Mouse (Mus musculus): ENCODE data around the gene Tmem240. TPM values are rescaled to one million over a fixed set of nuclear protein-coding genes. Genes with fewer than 3 reads are reported as not detected.

The Tmem240 gene
- polyA plus RNA-seq, 1 experiment from 2014 or later, result 0.39 TPM

GRCm38 (mm10) chr4:155704721-155705591 lies 29.6 kb upstream of the Tmem240 start, which contains the start of gene Ssu72:
TSS of gene Ssu72 (plus strand) at chr4:155704800.
- 3% methylated on average over 80 of the region's 83 CpGs for WGBS
- TF ChIP-seq CTCF (IDR thresholded peaks at IDR 0.05; ENCODE audit: low read depth) (no peak), EP300 (optimal IDR thresholded peaks at IDR 0.05) (peak; percentile 20)
- H3K36me3 ChIP-seq (ENCODE audit: control insufficient read depth, insufficient read depth, low read length), result no peaks in the 10 kb centered on the region

GRCm38 (mm10) chr4:155705592-155705929 lies 29.0 kb upstream of the Tmem240 start:
- Histone ChIP-seq H3K4me3 (ENCODE audit: low read depth, low read length) (peak overlapping the region; percentile 95), H3K9me3 (ENCODE audit: control insufficient read depth, low read length) (no peaks in the 10 kb centered on the region), H3K27ac (replicated peaks) (peak overlapping the region; percentile 98), H3K4me2 (replicated peaks; ENCODE audit: low read depth) (peak overlapping the region; percentile 80), H3K36me3 (ENCODE audit: control insufficient read depth, insufficient read depth, low read length) (no peaks in the 10 kb centered on the region), H3K27me3 (ENCODE audit: control insufficient read depth, insufficient read depth, low read length) (no peaks in the 10 kb centered on the region), H3K4me1 (replicated peaks; ENCODE audit: control insufficient read depth, insufficient read depth) (no peaks in the 10 kb centered on the region), H3K9ac (ENCODE audit: low read length) (peak overlapping the region; percentile 95)
- ATAC-seq (ENCODE audit: low FRiP score, low TSS enrichment) (no peak; the same call in 1 of the 2 replicates), DNase-seq (ENCODE audit: low spot score) (no peak)
- TF ChIP-seq CTCF (IDR thresholded peaks at IDR 0.05; ENCODE audit: low read depth), result no peak
- no peak for TF ChIP-seq EP300 (optimal IDR thresholded peaks at IDR 0.05)
- WGBS, result under 1% methylated on average over 19 of the region's 19 CpGs

More at GRCm38 (mm10) chr4:155704721-155705591, 29.6 kb upstream of the Tmem240 start, which contains the start of gene Ssu72:
- no peaks in the 10 kb centered on the region for H3K27me3 ChIP-seq (ENCODE audit: control insufficient read depth, insufficient read depth, low read length)
- H3K4me2 ChIP-seq (replicated peaks; ENCODE audit: low read depth), result peak within 1 kb of the TSS; percentile 80
- DNase-seq (ENCODE audit: low spot score) (peak; percentile 95), ATAC-seq (ENCODE audit: low FRiP score, low TSS enrichment) (peak; percentile 92)
- peak within 1 kb of the TSS; percentile 98 for H3K27ac ChIP-seq (replicated peaks)
- H3K9me3 ChIP-seq (ENCODE audit: control insufficient read depth, low read length), result no peaks in the 10 kb centered on the region
- H3K4me1 ChIP-seq (replicated peaks; ENCODE audit: control insufficient read depth, insufficient read depth), result no peaks in the 10 kb centered on the region
- peak within 1 kb of the TSS; percentile 95 for H3K4me3 ChIP-seq (ENCODE audit: low read depth, low read length)
- peak within 1 kb of the TSS; percentile 95 for H3K9ac ChIP-seq (ENCODE audit: low read length)

- no peak overlapping the region for H3K4me2 ChIP-seq (replicated peaks; ENCODE audit: low read depth)
- H3K9me3 ChIP-seq (ENCODE audit: control insufficient read depth, low read length), result no peaks in the 10 kb centered on the region
- H3K27ac ChIP-seq (replicated peaks), result no peak overlapping the region
- no peak for DNase-seq (ENCODE audit: low spot score)
- no peak for TF ChIP-seq EP300 (optimal IDR thresholded peaks at IDR 0.05)
- TF ChIP-seq CTCF (IDR thresholded peaks at IDR 0.05; ENCODE audit: low read depth), result no peak
- H3K9ac ChIP-seq (ENCODE audit: low read length), result no peak overlapping the region
- 72% methylated on average over 2 of the region's 2 CpGs for WGBS
- no peak overlapping the region for H3K4me3 ChIP-seq (ENCODE audit: low read depth, low read length)
- ATAC-seq (ENCODE audit: low FRiP score, low TSS enrichment), result no peak
- no peaks in the 10 kb centered on the region for H3K36me3 ChIP-seq (ENCODE audit: control insufficient read depth, insufficient read depth, low read length)
- H3K27me3 ChIP-seq (ENCODE audit: control insufficient read depth, insufficient read depth, low read length), result no peaks in the 10 kb centered on the region
- H3K4me1 ChIP-seq (replicated peaks; ENCODE audit: control insufficient read depth, insufficient read depth), result no peaks in the 10 kb centered on the region
Measured at GRCm38 (mm10) chr4:155708582-155708981, 26.0 kb upstream of the Tmem240 start.

GRCm38 (mm10) chr4:155708988-155709387 lies 25.6 kb upstream of the Tmem240 start:
- Histone ChIP-seq H3K4me3 (ENCODE audit: low read depth, low read length) (no peak overlapping the region), H3K4me2 (replicated peaks; ENCODE audit: low read depth) (no peak overlapping the region)

GRCm38 (mm10) chr4:155710521-155711252 lies 23.9 kb upstream of the Tmem240 start:
- Histone ChIP-seq H3K4me2 (replicated peaks; ENCODE audit: low read depth) (no peak overlapping the region), H3K4me3 (ENCODE audit: low read depth, low read length) (no peak overlapping the region), H3K9me3 (ENCODE audit: control insufficient read depth, low read length) (no peaks in the 10 kb centered on the region), H3K27ac (replicated peaks) (no peak overlapping the region; the same call in 1 of the 2 replicates), H3K4me1 (replicated peaks; ENCODE audit: control insufficient read depth, insufficient read depth) (no peaks in the 10 kb centered on the region), H3K36me3 (ENCODE audit: control insufficient read depth, insufficient read depth, low read length) (no peaks in the 10 kb centered on the region), H3K27me3 (ENCODE audit: control insufficient read depth, insufficient read depth, low read length) (no peaks in the 10 kb centered on the region), H3K9ac (ENCODE audit: low read length) (no peak overlapping the region)
- ATAC-seq (ENCODE audit: low FRiP score, low TSS enrichment) (no peak), DNase-seq (ENCODE audit: low spot score) (no peak)
- no peak for TF ChIP-seq EP300 (optimal IDR thresholded peaks at IDR 0.05)
- WGBS, result 53% methylated on average over 6 of the region's 6 CpGs

More at GRCm38 (mm10) chr4:155708988-155709387, 25.6 kb upstream of the Tmem240 start:
- Histone ChIP-seq H3K36me3 (ENCODE audit: control insufficient read depth, insufficient read depth, low read length) (no peaks in the 10 kb centered on the region), H3K27me3 (ENCODE audit: control insufficient read depth, insufficient read depth, low read length) (no peaks in the 10 kb centered on the region), H3K4me1 (replicated peaks; ENCODE audit: control insufficient read depth, insufficient read depth) (no peaks in the 10 kb centered on the region), H3K27ac (replicated peaks) (no peak overlapping the region), H3K9me3 (ENCODE audit: control insufficient read depth, low read length) (no peaks in the 10 kb centered on the region), H3K9ac (ENCODE audit: low read length) (no peak overlapping the region)
- ATAC-seq (ENCODE audit: low FRiP score, low TSS enrichment), result no peak
- TF ChIP-seq CTCF (IDR thresholded peaks at IDR 0.05; ENCODE audit: low read depth) (no peak), EP300 (optimal IDR thresholded peaks at IDR 0.05) (no peak)
- no peak for DNase-seq (ENCODE audit: low spot score)

All from stomach, postnatal 0 days (tissue).